Mouse (Mus musculus) G1E (cell line): ENCODE measurements at regions not wholly inside any gene's neighbourhood (a gene's known extent, or its start where the extent isn't known, plus 50 kb on each side); places are given as distances from the start of the nearest gene placed in this dataset.

Source experiments
- CTCF ChIP-seq: IDR thresholded peaks from 2 replicates; pipeline ENCODE4 v1.5.1; 2012; ENCODE audit warnings: low read depth, low read length, inconsistent platforms, mixed read lengths
- GATA1 ChIP-seq: IDR thresholded peaks from 2 replicates; pipeline ENCODE4 v1.6.1; 2012; ENCODE audit warnings: borderline replicate concordance, low read length, inconsistent platforms, mixed read lengths
- GATA2 ChIP-seq: IDR thresholded peaks from 2 replicates; pipeline ENCODE4 v1.6.1; 2012; ENCODE audit warnings: low read depth, low read length, inconsistent platforms, borderline replicate concordance
- POLR2AphosphoS5 ChIP-seq: IDR thresholded peaks from 2 replicates; pipeline ENCODE4 v1.6.1; 2012; ENCODE audit warnings: low read depth, low read length, inconsistent platforms; ENCODE audit not compliant: insufficient replicate concordance
- TAL1 ChIP-seq: conservative IDR thresholded peaks from 2 replicates; pipeline ENCODE4 v1.6.1; 2012; ENCODE audit warnings: low read depth, low read length, inconsistent platforms, mixed read lengths

- TF ChIP-seq CTCF (no peak), GATA2 (no peak), TAL1 (no peak), POLR2AphosphoS5 (no peak), GATA1 (no peak)
Observed at GRCm38 (mm10) chr13:57278580-57278979, 382.8 kb upstream of the Trpc7 start.
